Mouse (Mus musculus) liver, adult 2 months (tissue): ENCODE results near the gene Tmc1.

Experiments
- CTCF ChIP-seq: fragments of 200-500 bp; IDR thresholded peaks from 2 replicates; pipeline ENCODE4 v1.5.1; 2011; ENCODE audit warnings: low read depth, low read length, control low read depth
- POLR2A ChIP-seq: fragments of 200-500 bp; IDR thresholded peaks from 2 replicates; pipeline ENCODE4 v1.6.1; 2011; ENCODE audit warnings: low read length, control low read depth; ENCODE audit not compliant: insufficient read depth; ENCODE audit errors: extremely low read depth

- TF ChIP-seq CTCF, result no peak
- TF ChIP-seq POLR2A, result no peak
Measured at GRCm38 (mm10) chr19:20979244-20979643, 25.2 kb upstream of the Tmc1 start.
